Mouse (Mus musculus): ENCODE measurements around the gene Neu2.
"Not testable (repeated sequence)": the region's sequence is repeated elsewhere in the genome, so short reads cannot be mapped to it uniquely, and the experiment has no call there.

Neu2 gene

DNA sequence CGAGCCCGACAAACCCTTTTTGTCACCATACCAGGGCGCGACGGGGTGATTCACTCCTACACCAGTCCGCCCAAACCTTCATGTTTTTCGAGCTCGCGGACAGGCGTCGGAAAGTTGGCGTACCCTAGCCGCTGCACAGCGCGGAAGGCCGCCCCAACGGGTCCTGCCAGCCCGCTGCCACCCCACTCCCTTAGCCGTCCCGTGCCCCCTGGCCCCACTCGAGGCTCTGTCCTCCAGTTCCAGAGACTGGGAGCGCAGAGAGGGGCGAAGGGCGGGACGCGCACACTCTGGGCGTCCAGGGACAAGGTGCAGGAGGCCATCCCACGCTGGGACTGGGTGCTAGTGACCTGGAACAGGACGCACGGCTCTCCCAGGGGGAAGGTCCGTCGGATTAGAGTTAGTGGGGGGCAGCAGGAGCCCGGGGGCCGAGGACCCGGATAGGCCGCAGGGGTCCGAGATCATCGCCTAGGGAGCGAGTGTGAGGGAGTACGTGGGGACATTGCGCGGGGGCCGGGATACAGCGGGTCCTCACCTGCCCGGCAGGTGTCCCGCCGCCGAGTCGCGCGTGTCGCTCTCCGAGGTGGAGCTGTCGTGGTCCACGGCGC lies at the start of gene Neu2:
Gene Neu2 (plus strand): TSS at position 329 of the 605 bp plus-strand sequence.
- DNase-seq (ENCODE audit: low read depth, low spot score): no peak

- no peak for DNase-seq (ENCODE audit: low read depth, low spot score)
These were observed 42.2 kb upstream of the Neu2 start for GRCm38 (mm10) chr1:87467469-87467868.

- no peak for DNase-seq (ENCODE audit: low read depth, low spot score)
These were observed 41.4 kb upstream of the Neu2 start for GRCm38 (mm10) chr1:87468321-87468720.

GRCm38 (mm10) chr1:87469971-87470370 lies 39.7 kb upstream of the Neu2 start, which contains the start of gene Snorc:
Gene Snorc, plus strand, starts transcription at chr1:87470271.
- DNase-seq (ENCODE audit: low read depth, low spot score): not testable (repeated sequence)

- no peak for DNase-seq (ENCODE audit: low read depth, low spot score)
These were observed 37.8 kb upstream of the Neu2 start for GRCm38 (mm10) chr1:87471914-87472313.

GRCm38 (mm10) chr1:87472576-87472975 lies 37.1 kb upstream of the Neu2 start:
- DNase-seq (ENCODE audit: low read depth, low spot score): no peak

GRCm38 (mm10) chr1:87475076-87475895 lies 34.4 kb upstream of the Neu2 start:
- DNase-seq (ENCODE audit: low read depth, low spot score): no peak

GRCm38 (mm10) chr1:87482546-87482945 lies 27.1 kb upstream of the Neu2 start:
- peak; percentile 7 for DNase-seq (ENCODE audit: low read depth, low spot score)

DNA sequence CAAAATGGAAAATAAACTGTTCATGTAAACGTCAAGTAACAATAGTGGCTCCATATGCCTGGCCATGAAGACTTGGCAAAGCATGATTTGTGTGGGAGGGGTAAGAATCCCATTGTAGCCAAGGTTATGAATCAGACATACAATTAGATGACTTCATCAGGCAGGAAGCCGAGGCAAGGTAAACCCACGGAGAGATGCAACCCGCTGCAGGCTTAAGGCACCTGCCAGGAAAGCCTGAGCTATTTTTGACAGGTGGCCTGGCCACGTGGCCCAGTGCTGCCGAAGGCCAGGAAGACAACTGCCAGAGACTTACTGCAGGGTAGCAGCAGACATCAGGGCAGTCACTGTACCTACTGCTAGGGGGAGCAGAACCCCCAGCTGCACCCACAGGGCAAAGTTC lies 23.3 kb upstream of the Neu2 start:
- DNase-seq (ENCODE audit: low read depth, low spot score): peak; percentile 41

DNA sequence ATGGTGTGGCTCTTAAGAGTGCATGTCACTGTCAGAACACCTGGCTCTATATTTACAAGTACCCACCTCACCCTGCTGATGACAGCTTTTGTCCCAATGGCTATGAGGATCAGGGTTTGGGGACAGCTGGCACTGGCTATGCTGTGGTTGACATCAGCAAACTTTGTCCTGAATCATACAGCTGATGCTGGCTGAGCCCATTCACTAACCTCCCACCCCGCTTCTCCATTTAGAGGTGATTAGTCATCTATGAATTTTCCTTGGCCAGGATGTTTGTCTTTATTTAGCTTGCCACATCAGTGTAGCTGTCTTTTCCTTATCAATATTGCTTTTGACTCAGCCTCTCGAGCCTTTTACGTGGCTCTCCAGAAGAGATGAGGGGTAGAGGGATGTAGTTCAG lies 17.4 kb upstream of the Neu2 start:
- no peak for DNase-seq (ENCODE audit: low read depth, low spot score)

GRCm38 (mm10) chr1:87493542-87493941 lies 16.1 kb upstream of the Neu2 start:
- no peak for DNase-seq (ENCODE audit: low read depth, low spot score)

DNA sequence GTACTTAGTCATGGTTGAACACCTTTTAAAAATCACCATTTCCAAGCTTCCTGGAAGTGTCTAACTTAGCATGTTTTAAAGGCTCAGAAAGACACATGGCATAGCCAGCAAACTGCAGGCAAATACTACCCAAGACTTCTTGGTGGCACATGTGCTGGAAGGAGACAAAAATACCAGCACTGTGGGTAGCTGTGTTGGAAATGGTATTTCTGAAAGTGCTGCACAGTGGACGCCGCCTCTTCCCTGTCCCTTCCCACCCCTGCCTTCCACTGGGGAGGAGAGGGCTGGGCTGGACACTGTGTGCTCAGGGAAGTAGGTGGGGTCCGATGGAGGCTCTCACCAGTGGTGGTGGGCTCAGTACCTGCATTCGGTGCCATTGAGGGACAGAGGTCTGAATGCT lies 4.2 kb upstream of the Neu2 start:
- DNase-seq (ENCODE audit: low read depth, low spot score): no peak

DNA sequence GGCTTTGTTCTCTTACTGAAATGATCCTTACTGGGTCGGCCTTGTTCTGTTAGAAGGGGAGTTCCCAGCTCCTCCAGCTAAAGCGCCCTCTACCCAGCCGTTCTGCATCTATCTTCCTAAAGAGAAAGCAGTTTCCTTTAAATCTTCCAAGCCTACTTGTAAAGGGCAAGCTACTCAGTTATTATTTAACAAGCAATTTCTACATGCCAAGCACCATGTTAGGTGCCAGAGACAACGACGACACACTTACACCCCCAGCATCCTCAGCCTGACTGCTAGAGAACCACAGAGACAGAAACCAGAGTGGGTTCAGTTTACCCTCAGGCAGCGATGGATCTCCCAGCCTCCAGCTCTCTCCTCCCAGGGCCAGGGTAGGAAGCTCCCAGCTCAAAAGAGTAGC lies 1.8 kb upstream of the Neu2 start:
- DNase-seq (ENCODE audit: low read depth, low spot score): no peak

DNA sequence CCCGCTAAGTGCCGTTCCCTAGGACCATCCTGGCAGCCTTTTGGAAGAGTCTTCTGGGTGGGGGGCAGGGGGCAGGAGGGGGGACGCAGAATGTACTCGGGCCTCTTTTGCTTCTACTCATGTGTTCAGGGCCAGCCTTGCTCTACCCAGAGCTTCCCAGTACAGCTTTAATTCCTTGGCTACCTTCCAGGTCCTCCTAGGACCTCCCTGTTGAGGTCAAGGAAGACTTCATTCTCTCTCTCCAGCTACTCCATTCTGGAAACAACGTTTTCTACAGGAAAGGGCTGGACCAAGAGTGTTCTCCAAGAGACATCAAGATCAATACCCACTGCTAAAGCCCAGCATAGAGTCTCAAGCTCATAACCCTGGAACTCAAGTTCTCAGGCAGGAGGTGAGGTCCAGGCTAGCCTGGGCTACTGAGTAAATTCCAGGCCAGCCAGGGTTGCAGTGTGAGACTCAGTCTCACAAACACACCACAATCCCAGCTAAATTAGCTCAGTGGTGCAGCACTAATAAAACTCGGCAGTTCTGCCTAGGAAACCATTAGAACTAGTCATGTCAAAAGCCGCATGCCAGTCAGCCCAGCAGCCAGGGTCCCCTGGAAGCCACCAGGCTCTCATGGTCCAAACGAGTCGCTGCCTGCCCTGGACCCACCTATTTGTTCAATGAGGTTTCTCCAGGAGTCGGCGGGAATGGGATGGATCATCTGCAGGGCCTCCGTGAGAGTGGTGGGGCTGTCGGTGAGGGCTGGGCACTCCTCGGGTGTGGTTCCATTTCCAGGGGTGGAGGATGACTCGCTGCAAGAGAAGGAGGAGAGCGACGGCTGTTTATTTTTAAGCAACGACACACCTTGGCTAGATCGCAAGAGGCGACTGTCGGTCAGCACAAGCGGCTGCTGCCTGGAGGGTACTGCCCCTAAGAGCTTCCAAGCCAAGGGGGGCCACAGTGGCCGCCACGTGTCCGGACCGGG lies 813 bp upstream of the Neu2 start:
- no peak for DNase-seq (ENCODE audit: low read depth, low spot score)

DNA sequence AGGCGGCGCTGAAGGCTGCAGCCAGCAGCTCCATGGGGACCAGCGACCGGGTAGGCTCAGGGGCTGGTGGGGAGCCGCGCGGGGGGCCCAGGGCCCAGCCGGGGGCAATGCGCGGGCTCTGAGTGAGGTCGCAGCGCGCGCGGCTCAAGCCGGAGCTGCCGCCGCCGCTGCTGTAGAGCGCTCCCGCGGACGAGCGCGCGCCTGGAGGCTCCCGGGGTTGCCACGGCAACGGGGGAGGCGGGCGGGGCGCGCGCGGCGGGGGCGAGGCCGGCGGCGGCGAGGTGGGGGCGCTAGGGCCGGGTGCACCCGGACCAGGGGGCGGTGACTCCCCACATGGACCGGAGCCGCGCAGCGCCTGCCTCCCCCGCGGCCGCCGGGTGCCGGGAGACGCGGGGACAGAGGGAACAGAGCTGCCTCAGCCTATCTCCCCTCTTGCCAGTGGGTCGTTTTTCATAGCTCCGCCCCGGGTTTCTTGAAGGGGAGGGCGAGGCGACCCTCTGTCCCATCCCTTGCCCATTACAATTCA lies 540 bp downstream of the Neu2 start:
- no peak for DNase-seq (ENCODE audit: low read depth, low spot score)

DNA sequence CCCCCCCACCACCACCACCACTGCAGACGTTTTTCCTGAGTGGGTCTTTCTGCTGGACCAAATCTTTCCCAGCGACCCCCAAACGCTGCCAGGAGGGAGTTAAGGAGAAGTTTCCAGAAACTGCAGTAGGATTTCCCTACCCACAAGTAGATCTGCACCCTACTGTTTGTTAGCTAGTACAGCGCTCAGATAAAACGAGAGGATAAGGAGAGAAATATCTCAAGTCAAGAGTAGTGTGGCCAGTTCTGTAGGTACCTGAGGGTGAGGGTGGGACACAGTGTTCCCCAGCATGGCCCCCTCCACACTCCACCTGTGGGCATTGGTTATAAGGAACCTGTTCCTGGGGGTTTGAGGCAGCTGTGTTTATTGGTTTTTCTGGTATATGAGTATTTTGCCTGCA lies 1.2 kb downstream of the Neu2 start:
- no peak for DNase-seq (ENCODE audit: low read depth, low spot score)

- no peak for DNase-seq (ENCODE audit: low read depth, low spot score)
These were observed 10.8 kb downstream of the Neu2 start for GRCm38 (mm10) chr1:87520467-87520866.

DNA sequence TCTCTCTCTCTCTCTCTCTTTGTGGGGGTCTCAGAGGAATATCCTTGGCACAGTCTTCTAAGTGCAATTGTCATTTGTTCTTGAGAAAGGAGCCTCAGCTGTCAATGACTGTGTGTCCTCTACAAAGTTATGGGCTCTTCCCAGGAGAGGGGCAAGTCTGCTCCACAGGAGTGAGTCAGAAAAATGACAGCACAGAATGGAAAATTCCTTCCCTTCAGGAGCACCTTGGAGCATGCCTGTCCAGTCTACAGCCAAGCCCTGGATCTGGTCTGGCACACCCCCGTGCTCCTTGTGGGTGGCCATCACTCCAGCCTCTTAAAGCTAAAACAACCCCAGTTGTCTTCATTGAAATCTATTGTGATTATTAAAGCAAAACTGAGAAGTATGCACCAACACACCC lies 11.8 kb downstream of the Neu2 start:
- peak; percentile 15 for DNase-seq (ENCODE audit: low read depth, low spot score)

- no peak for DNase-seq (ENCODE audit: low read depth, low spot score)
These were observed 15.4 kb downstream of the Neu2 start for GRCm38 (mm10) chr1:87525041-87525440.

GRCm38 (mm10) chr1:87527191-87527590 lies 17.5 kb downstream of the Neu2 start:
- DNase-seq (ENCODE audit: low read depth, low spot score): no peak

DNA sequence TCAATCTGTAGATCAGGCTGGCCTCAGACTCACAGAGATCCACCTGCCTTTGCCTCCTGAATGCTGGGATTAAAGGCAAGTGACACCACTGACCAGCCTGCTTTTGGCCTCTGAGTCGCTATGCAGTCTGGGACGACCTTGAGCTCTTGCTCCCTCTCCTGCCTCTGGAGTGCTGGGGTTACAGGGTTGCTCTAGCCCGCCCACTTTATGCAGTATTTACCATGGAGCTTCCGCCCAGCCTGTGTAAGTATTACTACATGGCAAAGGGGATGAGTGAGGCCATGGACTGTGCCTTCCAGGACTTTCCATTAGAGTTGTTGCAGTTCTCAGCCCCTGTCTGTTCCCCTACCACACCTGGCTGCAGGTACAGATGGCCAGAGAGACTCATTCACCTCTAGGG lies 22.7 kb downstream of the Neu2 start:
- DNase-seq (ENCODE audit: low read depth, low spot score): no peak

GRCm38 (mm10) chr1:87534118-87534517 lies 24.4 kb downstream of the Neu2 start:
- DNase-seq (ENCODE audit: low read depth, low spot score): no peak

All from skeletal muscle tissue, adult 2 months (tissue).